Mouse (Mus musculus): ENCODE measurements at regions not wholly inside any gene's neighbourhood (a gene's known extent, or its start where the extent isn't known, plus 50 kb on each side); places are given as distances from the start of the nearest gene placed in this dataset.

DNA sequence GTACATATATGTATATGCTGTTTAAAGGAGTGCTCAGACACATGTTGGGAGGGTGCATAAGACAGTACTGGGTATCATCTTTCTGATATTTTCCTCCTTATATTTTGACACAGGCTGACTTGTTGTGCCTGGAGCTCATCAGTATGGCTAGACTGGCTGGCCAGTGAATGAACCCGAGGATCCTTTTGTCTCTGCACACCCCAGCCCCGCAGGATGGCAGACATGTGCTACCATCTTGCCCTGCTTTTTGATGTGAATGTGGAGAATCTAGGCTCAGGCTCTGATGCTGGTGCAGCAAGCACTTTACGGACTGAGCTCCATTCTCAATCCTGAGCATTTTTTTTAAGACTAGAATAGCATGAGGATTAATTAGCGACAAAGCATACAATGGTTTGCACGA, 332.4 kb upstream of the Sox9 start:
- no peak for DNase-seq

DNA sequence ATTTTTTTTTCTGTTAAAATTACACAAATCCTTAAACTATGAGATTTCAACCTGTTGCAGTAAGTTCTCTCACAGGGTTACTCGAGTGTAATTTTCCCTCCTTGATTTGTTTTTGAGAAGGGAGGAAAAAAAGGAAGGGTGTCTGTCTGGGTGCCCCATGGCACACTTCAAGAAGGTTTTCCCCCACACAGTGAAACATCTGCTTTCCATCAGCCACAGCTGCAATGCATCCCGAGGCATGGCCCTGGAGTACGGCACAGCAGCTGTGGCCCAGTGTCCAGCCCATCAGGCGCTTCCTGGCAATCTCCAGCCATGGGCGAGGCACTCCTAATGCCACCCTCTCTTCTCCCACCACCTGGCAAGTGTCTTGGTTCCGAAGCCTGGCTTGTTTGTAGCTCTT, 331.8 kb upstream of the Sox9 start:
- DNase-seq: no peak

DNA sequence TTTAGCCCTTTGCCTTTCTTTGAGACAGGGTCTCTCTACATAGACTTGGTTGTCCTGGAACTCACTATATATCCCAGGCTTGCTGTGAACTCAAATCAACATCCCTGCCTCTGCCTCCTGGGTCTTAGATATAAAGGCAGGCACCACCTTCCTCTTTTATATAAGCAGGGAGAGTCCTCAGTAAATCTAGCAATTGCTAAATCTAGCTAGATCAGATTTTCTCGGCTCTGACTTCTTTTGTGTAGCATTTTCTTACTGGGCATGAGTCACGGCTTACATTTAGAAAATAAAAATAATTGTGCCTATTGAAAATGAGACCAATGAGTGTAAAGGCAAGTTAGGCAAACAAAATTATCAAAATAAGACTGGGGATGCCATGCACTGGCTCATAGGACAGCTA, 323.9 kb upstream of the Sox9 start:
- DNase-seq: no peak

DNA sequence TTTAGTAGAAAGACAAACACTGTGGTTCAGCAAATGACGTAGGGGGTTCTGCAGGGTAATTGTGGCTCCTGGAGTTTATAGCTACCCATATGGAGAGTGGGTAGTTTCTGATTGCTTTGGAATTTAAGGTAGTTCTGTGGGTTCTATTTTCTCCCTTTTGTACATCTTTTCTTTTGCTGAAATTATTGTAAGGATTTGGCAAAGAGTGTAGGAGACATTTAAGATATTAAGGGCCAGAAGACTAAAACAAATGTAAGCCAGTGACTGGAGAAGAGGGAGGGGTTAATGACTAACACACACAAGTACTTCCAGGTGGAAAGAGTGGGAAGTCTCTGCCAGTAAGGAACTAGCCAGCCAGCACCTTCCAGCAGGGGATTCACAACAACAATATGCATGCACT, 318.9 kb upstream of the Sox9 start:
- DNase-seq: no peak

DNA sequence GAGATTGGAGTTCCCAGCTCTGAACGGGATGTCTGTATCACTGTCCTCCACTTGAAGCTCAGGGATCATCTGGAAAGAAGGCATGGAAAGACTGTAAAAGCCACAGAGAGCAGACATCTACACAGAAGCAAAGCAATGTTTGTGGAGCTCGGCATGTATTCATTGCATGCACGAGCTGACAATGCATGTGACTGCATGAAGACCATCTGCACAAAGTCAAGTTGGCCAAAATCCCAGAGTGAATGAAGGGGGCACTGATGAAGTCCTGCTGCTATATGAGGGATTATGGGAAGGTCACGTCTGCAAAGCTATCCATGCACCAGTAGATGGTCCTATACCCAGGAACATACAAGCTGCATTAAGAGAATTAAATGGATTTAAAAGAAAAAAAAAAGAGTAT, 317.6 kb upstream of the Sox9 start:
- DNase-seq: no peak

DNA sequence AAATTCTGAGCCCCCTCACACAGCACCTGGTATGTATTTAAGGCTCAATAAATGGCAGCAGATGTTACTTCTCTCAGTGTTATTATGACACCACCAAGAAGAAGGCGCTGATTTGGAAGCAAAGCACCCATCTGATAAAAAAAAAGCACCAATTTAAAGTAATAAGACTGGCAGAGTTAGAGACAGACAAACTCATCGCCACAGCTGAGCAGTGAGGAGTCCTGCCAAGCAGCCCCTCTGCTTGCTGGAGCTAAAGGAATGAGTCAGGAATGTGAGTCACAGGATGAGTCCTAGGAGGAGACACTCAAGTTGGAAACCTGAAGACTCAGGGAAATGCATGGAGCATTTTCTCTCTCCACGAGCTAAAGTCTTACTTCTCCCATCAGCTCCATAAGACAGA, 311.7 kb upstream of the Sox9 start:
- DNase-seq: no peak

DNA sequence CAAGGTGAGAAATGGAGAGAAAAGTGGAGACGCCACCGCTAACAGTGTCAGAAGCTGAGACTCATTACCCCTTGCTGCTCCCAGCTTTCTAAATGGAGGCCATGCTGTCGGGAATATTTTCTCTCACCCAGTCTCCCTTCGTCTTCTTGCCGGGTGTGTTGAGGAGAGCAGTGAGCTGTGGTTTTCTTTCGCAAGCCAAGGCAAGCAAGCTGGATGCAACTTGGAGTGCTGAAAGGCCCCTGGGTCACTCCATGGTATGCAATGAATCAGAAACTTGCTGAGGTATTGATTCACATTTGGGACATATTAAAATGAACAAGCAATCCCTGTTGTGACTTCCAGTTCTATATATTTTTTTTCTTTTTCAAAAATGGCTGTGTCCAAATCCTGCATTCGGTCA, 308.8 kb upstream of the Sox9 start:
- no peak for DNase-seq

DNA sequence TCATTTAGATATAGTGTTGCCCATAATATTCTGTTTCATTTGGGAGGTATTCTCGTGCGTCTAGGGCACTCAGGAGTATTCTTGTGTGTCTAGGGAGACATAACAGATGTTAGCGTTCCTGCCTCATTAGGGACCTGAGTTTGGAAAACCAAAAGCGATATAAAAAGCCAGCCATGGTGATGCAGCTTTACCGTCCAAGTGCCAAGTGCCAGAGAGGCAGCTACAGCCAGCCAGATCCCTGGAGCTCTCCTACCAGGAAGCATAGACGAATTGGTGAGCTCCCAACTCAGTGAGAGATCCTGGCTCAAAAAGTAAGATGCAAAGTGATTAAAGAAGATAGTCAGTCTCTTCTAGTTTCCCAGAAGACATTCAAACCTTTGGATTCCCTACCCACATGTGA, 308.3 kb upstream of the Sox9 start:
- no peak for DNase-seq

DNA sequence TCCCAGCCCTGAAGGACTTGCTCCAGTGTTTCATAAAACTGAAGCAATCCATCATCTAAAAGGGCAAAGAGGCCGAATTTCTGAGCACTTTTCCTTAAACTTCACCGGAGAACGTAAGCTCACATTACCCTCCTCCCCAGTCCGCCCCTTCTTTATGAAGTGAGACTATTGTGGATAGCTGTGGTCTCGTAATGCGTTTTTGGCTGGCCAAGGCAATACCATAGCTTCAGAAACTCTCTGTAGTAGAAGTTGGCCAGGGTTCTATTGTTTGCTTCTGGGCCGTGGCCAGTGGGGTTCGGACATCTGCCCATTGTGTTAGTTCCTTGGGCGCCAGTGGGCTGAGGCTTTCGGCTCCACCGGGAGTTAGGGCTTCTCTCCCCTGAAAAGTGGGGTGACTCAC, 301.7 kb upstream of the Sox9 start:
- no peak for DNase-seq

DNA sequence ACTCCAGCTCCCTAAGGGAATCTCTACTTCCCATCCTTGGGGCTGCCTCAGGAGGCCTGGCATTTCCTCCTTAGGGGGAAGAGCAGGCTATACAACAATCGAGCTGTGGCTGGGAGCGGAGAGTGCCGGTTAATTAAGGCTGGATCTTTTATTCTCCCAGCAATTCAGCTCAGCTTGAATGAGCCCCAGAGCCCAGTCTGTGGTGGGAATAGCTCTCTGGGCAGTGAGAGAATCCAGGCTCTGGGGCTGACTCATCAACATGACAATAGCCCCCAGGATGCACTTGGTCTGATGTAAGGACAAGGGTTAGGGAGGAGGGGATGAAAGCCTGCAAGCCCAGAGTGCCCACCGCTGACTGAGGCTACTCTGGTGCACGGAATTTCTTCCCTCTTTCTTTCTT, 280.2 kb upstream of the Sox9 start:
- DNase-seq: no peak

DNA sequence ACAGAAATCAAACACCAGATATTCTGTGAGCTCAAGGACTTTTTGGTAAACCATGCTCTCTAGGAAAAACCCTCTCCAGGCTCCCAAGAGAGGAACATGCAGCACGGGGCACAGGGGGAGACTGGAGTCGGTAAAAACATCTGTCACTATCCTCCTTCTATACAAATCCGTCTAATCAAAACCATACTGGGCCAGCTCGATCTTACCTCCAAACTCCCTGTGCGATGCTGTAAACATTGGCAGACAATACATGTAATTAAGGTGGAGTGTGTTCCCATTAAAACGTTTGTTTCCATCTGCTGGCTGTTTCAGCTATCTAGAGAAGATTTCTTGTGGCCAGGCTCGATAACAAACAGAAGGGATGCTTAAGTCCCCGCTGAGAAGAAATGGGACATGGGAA, 262.9 kb upstream of the Sox9 start:
- DNase-seq: no peak

DNA sequence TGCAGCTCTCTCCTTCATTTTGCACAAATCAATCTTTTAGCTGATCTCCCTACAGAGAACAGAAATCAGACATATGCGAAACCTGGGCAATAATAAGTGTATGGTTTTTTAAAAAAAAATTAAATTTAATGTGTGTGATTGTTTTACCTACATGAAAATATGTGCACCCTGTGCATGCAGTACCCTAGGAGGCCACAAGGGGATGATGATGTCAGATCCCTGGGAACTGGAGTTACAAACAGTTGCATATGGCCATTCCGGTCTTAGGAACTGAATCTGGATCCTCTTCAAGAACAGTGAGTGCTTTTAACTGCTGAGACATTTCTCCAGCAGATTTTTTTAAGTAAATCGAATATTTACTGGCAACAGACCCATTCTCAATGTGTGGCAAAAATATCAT, 257.0 kb upstream of the Sox9 start:
- DNase-seq: no peak

DNA sequence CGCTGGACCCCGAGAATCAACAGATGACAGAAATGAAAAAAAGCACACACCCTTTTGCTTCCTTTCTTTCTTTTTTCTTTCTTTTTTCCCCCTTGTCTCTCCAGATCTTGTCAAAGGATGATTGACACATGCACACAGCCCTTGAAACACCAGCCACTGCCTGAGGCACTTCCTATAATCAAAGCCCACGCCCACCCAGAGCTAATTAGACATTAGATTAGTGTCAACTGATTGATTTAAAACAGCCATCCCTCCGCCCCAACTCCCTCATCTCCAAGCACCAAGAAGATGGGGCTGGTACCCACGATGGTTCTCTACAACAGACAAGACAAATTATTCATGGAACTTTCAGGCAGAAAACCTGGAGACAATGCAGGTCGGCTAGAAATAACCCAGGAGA, 239.5 kb upstream of the Sox9 start:
- DNase-seq: no peak

DNA sequence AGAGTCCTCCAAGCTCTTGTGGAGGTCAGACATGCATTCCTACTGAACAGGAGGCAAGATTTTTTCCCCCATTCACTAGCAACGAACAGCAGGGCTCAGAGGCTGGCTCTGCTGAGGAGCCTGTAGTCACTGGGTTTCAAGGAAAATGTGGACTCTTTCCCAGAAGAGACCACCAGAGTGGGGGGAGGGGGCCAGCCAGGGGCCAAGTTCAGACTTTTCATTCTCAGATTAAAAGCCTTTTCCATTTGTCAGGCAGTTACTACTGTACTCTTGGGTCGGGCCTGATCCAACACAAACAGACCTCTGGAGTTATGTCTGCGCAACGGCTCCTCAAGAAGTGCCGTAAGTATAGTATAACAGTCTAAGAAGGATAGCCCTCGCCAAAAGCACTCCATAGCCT, 238.6 kb upstream of the Sox9 start:
- DNase-seq: no peak

DNA sequence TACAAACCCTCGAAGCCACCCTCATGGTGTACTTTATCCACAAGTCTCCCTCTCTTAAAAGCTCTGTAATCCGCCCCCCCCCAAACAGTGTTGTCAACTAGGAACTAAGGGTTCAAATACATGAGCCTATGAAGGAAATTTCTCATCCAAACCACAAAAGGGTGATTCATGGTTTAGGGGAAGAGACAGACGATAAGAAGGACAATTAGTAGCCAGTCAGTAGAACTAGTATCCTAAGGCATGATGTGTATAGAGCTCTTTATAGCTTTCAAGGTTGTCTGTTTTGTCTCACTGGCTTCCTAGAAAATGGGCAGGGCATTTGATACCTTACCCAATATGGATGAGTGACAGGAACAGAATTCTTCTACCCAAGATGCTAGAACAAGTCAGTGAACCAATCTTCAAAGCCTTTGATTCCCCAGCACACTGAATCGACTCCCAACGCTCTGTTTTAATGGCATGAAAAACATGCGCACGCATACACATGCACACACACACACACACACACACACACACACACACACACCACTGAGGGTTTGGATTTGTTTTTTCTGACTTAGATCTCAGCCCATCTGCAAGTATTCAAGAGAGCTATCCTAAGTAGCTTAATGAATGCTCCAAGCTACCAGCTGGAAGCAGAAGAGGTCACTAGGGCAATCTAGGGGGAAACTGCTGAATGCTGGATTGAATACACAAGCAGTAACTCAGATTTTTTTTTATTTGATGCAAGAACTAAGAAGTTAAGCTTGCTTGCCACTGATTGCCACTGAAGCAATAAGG, 236.6 kb upstream of the Sox9 start:
- no peak for DNase-seq

DNA sequence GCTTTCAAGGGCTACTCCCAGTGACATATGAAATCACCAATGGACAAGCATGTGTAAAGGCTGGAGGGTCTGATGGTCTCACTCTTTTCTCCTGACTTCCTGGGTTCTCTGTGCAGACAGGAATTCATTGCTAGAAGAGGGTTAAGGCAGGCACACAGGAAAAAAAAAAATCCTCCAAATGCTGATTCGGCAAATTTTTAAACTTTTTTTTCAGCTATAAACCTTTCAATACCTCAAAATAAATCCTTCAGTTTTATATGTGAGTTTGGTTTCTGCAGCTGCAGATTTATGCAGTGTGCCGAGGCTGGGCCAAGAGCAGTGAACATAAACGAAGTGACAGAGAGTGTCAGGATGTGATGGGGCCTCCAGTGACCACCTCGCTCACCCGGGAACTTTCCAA, 235.9 kb upstream of the Sox9 start:
- no peak for DNase-seq

DNA sequence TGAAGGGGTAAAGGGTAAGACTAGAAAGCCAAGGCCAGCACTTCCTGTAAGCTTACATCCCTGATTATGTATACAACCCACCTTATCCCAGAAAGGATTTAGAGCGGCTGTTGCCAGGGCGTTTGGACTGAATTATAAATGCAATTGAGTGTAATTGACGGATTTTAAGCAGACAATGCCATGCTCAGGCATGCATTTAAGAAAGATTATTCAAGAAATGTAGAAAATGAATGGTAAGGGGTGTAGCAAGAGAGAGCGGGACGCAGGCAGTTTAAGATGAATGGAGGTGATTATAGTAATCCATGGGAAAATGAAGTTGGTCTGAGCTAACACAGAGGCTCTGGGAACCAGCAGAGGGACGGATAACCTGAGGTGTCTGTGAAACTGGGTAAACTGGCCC, 229.2 kb upstream of the Sox9 start:
- DNase-seq: no peak

DNA sequence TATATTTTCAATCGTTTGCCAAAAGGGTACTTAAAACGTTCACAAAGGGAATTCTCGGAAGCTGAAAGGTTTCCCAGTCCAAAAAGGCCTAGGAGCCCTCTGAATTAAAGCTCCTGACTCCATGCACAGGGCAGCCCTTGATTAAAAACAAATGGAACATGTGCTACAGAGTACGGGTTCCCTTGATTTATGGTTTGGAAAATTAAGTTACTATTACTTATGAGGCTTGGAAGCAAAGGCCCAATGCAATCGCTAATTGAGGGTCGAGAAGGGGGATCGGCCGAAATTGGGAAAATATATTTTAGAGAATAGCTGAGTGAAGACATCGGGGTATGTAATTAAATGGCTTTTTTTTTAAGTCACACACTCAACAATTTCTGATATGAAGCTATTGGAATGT, 219.0 kb upstream of the Sox9 start:
- no peak for DNase-seq

DNA sequence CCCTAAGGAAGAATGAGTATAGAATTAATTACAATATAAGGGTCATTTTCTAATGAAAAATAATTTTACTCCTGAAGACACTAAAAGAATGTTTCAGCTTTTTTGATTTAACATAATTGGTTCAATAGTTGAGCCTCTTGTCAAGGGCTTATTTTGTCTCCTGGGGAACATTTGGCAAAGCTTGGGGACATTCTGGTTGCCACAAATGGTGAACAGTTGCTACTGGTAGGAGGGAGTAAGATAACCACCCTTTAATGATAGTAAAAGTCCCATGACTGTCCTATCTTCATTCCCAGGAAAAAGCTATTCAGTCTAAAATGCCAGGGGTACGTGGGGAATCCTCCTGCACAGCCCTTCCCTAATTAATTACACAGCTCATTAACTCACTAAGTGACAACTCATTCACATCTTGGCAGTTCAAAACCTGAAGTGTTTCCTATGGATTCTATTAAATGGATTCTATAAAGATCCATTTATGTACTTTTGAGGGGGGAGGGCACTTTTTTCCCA, 217.3 kb upstream of the Sox9 start:
- no peak for DNase-seq

DNA sequence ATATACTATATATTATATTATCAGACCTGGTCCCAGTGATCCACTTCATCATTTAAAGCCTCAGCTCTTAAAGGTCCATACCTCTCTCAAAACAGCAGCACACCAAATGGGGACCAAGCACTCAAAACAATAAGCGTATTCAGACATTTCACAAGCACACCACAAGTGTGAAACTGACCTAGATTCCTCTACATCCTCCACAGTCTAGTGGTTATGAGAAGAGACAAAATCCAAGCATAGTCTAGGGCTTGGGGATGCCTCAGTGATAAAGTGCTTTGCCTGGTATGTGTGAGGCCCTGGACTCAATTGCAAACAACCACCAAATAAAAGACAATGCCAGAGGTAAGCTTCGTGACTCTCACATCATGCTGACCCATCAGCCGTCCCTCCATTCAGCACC, 216.0 kb upstream of the Sox9 start:
- no peak for DNase-seq

DNA sequence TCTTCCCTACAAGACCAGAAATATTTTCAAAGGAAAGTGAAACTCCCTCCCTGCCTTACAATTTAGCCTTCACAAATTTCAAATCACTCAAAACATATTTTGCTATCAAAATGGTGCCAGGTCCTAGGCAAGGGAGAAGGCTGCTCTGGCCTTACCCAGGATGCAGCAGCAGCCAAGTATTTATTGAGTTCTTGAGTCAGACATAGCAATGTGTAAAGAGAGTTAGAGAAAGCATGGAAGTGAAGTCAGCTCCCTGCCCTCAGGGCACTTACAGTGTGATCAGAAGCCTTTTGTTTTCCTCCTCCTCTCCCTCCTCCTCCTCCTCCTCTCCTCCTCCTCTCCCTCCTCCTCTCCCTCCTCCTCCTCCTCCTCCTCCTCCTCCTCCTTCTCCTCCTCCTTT, 194.6 kb upstream of the Sox9 start:
- no peak for DNase-seq

DNA sequence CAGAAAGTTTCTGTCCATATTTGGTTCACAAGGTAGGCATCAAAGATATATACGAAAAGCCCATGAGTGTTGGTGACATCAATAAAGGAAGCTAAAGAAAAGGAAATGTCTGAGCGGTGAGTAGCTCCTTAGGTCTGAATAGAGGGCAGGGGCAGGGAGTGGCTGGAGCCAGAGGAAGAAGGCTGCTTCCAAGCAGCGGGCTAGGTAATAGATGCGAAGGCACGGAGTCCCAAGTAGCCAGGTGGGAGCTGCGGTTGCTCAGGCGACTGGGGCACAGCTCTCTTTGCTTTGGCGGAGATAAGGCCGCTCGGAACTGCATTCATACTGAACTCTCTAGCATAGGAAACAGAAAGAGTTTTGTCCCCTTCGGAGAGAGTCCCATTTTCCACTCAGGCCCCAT, 193.9 kb upstream of the Sox9 start:
- DNase-seq: no peak

DNA sequence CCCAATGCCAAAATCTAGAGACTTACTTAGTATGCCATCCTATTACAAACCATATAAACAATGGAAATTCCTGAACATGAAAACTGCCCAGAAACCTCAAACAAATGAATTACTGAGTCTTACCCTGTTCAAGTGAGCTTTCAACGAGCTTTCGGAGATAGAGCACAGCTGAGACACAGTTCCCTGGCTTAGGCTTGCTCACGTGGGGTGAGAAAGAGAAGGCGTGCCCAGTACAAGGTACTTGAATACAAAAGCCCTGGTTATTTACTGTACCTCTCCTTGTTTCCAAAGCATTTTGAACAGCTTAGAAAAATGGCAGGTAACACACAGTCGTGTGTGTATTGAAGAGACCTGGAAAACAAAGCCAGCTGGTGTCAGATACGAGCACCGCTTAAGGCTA, 191.8 kb upstream of the Sox9 start:
- no peak for DNase-seq

DNA sequence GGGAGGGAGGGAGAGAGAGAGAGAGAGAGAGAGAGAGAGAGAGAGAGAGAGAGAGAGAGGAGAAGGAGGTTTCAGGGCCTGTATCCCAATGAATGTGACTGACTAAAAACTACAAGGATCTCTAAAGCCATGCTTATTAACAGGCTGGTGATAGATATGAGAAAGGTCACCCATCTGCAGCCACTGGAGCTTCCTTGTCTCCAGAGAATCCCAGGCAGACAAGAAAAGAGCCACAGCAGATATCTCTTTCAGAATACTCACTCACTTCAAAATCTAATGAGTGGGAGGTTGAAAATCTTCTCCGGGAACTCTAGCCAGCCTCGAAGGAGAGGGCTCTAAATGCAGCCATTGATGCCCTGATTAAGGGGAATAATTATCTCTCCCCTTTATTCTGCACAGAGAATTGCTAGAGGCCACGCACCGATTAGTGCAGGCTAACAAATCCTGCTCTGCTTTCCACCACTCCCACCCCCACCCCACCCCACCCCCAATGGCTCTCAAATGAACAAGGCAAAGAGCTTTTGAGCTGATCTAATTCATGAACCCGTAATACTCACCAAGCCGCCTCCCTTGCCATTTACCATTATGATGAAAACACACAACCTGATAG, 189.5 kb upstream of the Sox9 start:
- DNase-seq: no peak

Measured in heart, adult 18-20 months (tissue).